Mouse (Mus musculus) liver, embryonic 15.5 days (tissue): ENCODE results near the gene Selenoi. TPM values are rescaled to one million over a fixed set of nuclear protein-coding genes. Genes with fewer than 3 reads are reported as not detected.

Experiments used
- ATAC-seq: fragments of 200-750 bp; cut with Nextera tagmentation; 2 replicates; pipeline ENCODE4 v1.8.0; 2017; ENCODE audit warnings: moderate number of reproducible peaks, mild to moderate bottlenecking, moderate library complexity; ENCODE audit not compliant: insufficient read depth
- H3K27ac ChIP-seq: fragments of 300-500 bp; sonication (generic); replicated peaks from 2 replicates; pipeline ENCODE4 v1.5.1; 2015; ENCODE audit warnings: mild to moderate bottlenecking, inconsistent platforms
- H3K27me3 ChIP-seq: fragments of 300-500 bp; sonication (generic); 2 replicates; pipeline ENCODE4 v1.6.1; 2015; ENCODE audit warnings: mild to moderate bottlenecking, inconsistent platforms
- H3K36me3 ChIP-seq: fragments of 300-500 bp; sonication (generic); replicated peaks from 2 replicates; pipeline ENCODE4 v1.6.1; 2015; ENCODE audit warnings: moderate library complexity, mild to moderate bottlenecking, inconsistent platforms
- H3K4me1 ChIP-seq: fragments of 300-500 bp; sonication (generic); replicated peaks from 2 replicates; pipeline ENCODE4 v1.6.1; 2015; ENCODE audit warnings: inconsistent platforms
- H3K4me2 ChIP-seq: fragments of 300-500 bp; sonication (generic); 2 replicates; pipeline ENCODE4 v1.6.1; 2015; ENCODE audit warnings: moderate library complexity, mild to moderate bottlenecking, inconsistent platforms
- H3K4me3 ChIP-seq: fragments of 300-500 bp; sonication (generic); replicated peaks from 2 replicates; pipeline ENCODE4 v1.5.1; 2015; ENCODE audit warnings: mild to moderate bottlenecking, inconsistent platforms
- H3K9ac ChIP-seq: fragments of 300-500 bp; sonication (generic); 2 replicates; pipeline ENCODE4 v1.6.1; 2015; ENCODE audit warnings: moderate library complexity, mild to moderate bottlenecking, inconsistent platforms
- H3K9me3 ChIP-seq: fragments of 300-500 bp; sonication (generic); replicated peaks from 2 replicates; pipeline ENCODE4 v1.6.1; 2016; ENCODE audit warnings: inconsistent platforms
- WGBS: fragments of 180-500 bp; shearing (Covaris S2); methylation state at CpG from one replicate; pipeline ENCODE4 v1.1.7; 2015; ENCODE audit warnings: mixed read lengths; ENCODE audit not compliant: insufficient replicate concordance; 5-methylcytosine and 5-hydroxymethylcytosine counted together
- polyA plus RNA-seq: library from polyadenylated mRNA; unstranded; fragments of >200 nt; fragmentation: Nextera tagmentation; extraction: Ambion mirVana; gene quantifications from 2 replicates; pipeline ENCODE4 v1.2.1, GENCODE M21; 2015

The Selenoi gene
- polyA plus RNA-seq, 1 experiment from 2014 or later, result 14.1 TPM

DNA sequence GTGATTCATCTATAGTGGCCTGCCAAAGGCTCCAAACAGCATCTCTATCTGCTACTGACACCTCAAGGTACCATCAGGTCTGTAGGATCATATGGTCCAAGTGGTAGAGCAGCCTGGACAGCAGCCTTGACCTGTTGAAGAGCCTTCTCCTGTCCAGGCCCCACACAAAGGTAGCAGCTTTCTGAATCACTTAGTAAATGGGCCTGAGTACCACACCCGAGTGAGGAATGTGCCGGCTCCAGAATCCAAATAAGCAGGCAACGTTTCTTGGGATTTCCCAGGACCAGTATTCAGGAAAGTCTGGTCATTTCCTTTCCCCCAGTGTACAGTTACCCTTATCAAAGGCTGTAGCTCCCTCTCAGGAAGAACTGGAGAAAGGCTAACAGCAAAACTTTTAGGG, 46.6 kb downstream of the Selenoi start:
- 53% methylated on average over 3 of the region's 3 CpGs for WGBS
- H3K9me3 ChIP-seq, result no peaks in the 10 kb centered on the region
- peaks cover 39% of the 10 kb centered on the region for H3K27me3 ChIP-seq
- H3K4me2 ChIP-seq, result no peak overlapping the region
- no peak overlapping the region for H3K4me3 ChIP-seq
- no peak overlapping the region for H3K9ac ChIP-seq
- H3K27ac ChIP-seq, result no peak overlapping the region
- no peak for ATAC-seq
- no peaks in the 10 kb centered on the region for H3K4me1 ChIP-seq
- no peaks in the 10 kb centered on the region for H3K36me3 ChIP-seq

DNA sequence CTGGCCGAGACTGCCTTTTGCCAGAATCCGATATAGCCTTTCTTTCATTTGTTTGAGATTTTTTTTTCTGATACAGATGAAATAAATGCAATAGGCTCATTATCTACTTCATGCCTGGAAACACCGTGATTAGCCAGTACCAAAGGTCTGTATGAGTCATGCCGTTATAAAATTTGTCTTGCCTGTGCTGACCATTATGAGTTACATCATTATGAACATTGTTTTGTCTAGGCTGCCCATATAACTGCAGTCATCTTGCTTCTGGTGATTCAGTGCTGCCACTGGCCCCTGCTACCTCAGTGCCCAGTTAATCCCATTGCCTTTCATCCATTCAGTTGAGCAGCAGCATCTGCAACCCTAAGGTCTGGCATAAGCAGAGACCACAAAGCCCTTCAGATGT, 47.1 kb downstream of the Selenoi start:
- Histone ChIP-seq H3K27me3 (peaks cover 39% of the 10 kb centered on the region), H3K4me2 (no peak overlapping the region), H3K4me3 (no peak overlapping the region), H3K9me3 (no peaks in the 10 kb centered on the region), H3K9ac (no peak overlapping the region), H3K27ac (no peak overlapping the region), H3K4me1 (no peaks in the 10 kb centered on the region), H3K36me3 (no peaks in the 10 kb centered on the region)
- 66% methylated on average over 4 of the region's 4 CpGs for WGBS
- ATAC-seq, result no peak

DNA sequence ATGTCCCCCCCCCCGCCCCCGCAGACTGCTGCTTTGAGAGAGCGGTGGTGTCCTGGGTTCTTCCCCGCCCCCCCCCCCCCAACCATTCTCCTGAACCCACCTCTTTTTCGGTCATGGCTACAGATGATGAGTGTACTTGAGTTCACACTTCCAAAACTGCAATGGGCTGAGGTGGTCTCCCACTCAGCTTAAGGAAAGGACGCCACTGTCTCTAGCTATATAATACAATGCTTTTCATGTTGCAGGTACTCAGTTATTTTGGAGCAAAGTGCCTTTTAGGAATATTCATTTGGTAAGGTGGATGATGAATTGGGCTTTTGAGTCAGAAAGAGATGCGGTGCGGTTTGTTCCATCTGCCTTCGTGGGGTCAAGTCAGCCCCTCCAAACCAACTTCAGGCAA, 48.5 kb downstream of the Selenoi start:
- no peaks in the 10 kb centered on the region for H3K4me1 ChIP-seq
- H3K4me3 ChIP-seq, result 0 out of 2 replicates have a peak overlapping the region, but pooled peaks have one; percentile 24
- H3K9ac ChIP-seq, result no peak overlapping the region
- H3K4me2 ChIP-seq, result peak overlapping the region; percentile 48
- WGBS, result 32% methylated on average over 9 of the region's 9 CpGs
- ATAC-seq, result no peak
- H3K27me3 ChIP-seq, result peaks cover 39% of the 10 kb centered on the region
- no peaks in the 10 kb centered on the region for H3K36me3 ChIP-seq
- H3K9me3 ChIP-seq, result no peaks in the 10 kb centered on the region
- H3K27ac ChIP-seq, result no peak overlapping the region

DNA sequence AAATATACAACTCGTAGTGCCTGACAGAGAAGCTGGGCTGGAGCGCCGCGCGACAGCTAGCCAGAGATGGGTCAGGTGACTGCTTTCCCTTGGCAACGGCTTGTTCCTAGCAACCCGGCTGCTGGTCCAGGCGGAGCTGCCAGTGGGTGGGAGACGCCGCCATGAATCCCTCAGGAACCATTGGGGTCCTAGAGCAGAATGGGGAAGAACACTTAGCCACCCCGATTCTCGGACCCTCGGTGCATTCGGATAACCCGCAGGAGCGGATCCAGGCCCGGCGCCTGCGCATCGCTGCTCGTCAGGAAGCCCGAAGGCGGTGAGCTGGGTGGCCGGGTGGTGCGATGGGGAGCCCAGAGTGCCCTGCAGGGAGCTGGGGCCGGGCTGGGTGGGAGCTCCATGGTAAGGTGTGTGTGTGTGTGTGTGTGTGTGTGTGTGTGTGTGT, 48.9 kb downstream of the Selenoi start, which contains the start of gene Drc1:
Gene Drc1, plus strand, starts transcription at position 98 of the 442 bp plus-strand sequence.
- Histone ChIP-seq H3K27me3 (peaks cover 39% of the 10 kb centered on the region), H3K4me1 (peaks cover under 1% of the 10 kb centered on the region), H3K4me2 (peak within 1 kb of the TSS; percentile 48), H3K9ac (no peak within 1 kb of the TSS), H3K27ac (no peak within 1 kb of the TSS), H3K4me3 (peak within 1 kb of the TSS; percentile 24; the same call in 1 of the 2 replicates), H3K36me3 (no peaks in the 10 kb centered on the region), H3K9me3 (no peaks in the 10 kb centered on the region)
- WGBS, result 9% methylated on average over 26 of the region's 26 CpGs
- ATAC-seq, result no peak

DNA sequence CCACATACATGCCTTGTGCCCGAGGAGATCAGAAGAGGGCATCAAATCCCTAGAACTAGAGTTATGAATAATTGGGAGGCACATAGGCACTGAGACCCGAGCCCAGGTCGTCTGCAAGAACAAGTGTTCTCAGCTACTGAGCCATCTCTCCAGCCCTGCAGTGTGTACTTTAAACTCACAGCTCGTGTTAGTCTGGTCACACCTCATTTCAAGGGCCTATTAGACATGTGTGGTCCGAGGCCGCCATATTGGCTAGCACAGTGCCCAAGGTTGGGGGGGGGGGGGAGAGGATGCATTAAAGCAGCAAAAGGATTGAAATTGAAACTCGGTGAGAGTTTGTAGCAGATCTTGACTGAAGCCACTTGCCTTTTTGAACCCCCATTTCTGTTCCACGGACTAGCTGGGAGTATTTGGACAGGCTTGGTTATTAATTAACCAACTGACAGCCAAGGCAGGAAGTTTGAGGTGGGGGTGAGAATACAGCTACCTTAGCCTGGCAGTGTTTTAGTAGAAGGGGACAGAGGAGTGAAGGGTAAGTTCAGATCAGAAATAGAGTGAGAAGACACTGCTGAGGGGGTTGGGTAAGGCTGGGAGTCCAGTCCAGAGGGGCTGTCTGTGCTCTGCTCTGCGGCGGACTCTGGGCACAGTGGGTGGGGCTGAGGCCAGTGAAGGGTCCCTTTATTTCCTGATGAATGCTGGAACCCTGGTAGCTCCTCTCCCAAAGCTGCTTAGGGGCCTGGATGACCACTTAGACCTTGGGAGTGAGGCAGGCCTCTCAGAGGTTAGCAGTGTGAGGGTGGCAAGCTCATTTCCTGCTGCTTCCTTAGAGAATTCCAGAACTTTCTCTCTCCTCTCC, 53.8 kb downstream of the Selenoi start:
- peak; percentile 45; the same call in 1 of the 2 replicates for ATAC-seq
- H3K9ac ChIP-seq, result no peak overlapping the region
- WGBS, result 56% methylated on average over 10 of the region's 10 CpGs

DNA sequence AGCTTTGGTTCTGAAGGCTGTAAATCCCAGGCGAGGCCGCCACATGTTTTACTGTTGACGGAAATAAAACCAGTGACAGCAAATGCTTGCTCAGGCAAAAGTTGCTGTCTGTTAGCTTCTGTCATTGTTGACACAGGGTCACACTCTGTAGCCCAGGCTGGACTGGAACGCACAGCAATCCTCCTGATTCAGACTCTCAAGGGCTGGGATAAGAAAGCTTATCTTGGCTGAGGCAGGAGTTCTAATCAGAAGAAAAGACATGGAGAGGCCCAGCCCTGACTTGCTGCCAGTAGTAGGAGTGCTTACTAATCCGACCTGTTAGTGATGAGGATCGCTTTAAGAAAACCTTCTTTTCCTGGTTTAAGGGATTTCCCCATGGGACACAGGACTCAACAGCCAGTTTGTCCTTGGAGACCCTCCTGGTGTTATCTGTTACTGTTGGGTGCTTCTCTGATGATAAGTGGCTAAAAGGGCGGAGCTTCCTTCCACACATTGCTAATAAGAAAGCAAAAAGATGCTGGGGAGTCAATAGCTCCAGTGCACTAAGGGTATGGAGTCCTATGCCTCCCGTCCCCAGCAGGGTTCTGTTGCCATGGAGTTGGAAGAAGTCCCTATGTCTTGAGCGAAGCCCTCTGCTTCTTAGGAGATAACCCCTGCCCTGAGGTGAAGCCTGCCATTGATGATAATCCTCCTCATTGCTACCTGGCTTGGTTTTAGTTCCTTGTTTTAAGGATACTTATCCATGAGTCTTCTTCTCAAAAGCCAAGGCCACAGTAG, 54.9 kb downstream of the Selenoi start:
- Histone ChIP-seq H3K27me3 (peaks cover 6% of the 10 kb centered on the region; the same call in 1 of the 2 replicates), H3K27ac (peak overlapping the region; percentile 75), H3K4me1 (peaks cover 21% of the 10 kb centered on the region), H3K4me3 (no peak overlapping the region), H3K36me3 (no peaks in the 10 kb centered on the region), H3K4me2 (peak overlapping the region; percentile 55), H3K9ac (no peak overlapping the region), H3K9me3 (no peaks in the 10 kb centered on the region)
- 42% methylated on average over 9 of the region's 9 CpGs for WGBS
- peak; percentile 89 for ATAC-seq

More for the DNA sequence above, 53.8 kb downstream of the Selenoi start:
- Histone ChIP-seq H3K27me3 (peaks cover 17% of the 10 kb centered on the region), H3K36me3 (no peaks in the 10 kb centered on the region), H3K4me1 (peaks cover 21% of the 10 kb centered on the region), H3K4me3 (no peak overlapping the region), H3K4me2 (peak overlapping the region; percentile 55; the same call in 1 of the 2 replicates), H3K27ac (peak overlapping the region; percentile 75), H3K9me3 (no peaks in the 10 kb centered on the region)

Other genes starting within 250 kb of the Selenoi start
- 0.17 and 0.44 TPM in 2 replicates for gene Il6, start 219.5 kb upstream of the Selenoi start, polyA plus RNA-seq
- gene Tyms, start 159.0 kb upstream of the Selenoi start, polyA plus RNA-seq, result 205 and 219 TPM in 2 replicates
- 0.02 TPM in 1 of 2 replicates, not detected in the other for gene Garem2, start 127.4 kb upstream of the Selenoi start, polyA plus RNA-seq
- gene 3110082J24Rik, start 126.5 kb upstream of the Selenoi start, polyA plus RNA-seq, result not detected in 2 replicates
- gene Hadha, start 77.4 kb upstream of the Selenoi start, polyA plus RNA-seq, result 101 and 105 TPM in 2 replicates
- 140 and 154 TPM in 2 replicates for gene Hadhb, start 77.3 kb upstream of the Selenoi start, polyA plus RNA-seq
- not detected in 2 replicates for gene Adgrf3, start 26.9 kb upstream of the Selenoi start, polyA plus RNA-seq
- gene Drc1, start 48.8 kb downstream of the Selenoi start, polyA plus RNA-seq, result 1.5 TPM in 2 replicates
- 0.07 TPM in 1 of 2 replicates, not detected in the other for gene Otof, start 229.4 kb downstream of the Selenoi start, polyA plus RNA-seq
- not detected in 2 replicates for gene 1700001C02Rik, start 233.5 kb downstream of the Selenoi start, polyA plus RNA-seq